Mouse (Mus musculus): ENCODE measurements around the gene Hoxb5. TPM values are rescaled to one million over a fixed set of nuclear protein-coding genes. Genes with fewer than 3 reads are reported as not detected.
A peak's percentile ranks its signal among the peaks of the same experiment; 100 is the strongest.

Hoxb5 gene
- polyA plus RNA-seq, 1 experiment from 2014 or later = not detected

GRCm38 (mm10) chr11:96319071-96319902 is 16.2 kb downstream of the Hoxb5 start:
- ATAC-seq (ENCODE audit: low FRiP score, low TSS enrichment) (no peak), DNase-seq (no peak)
- H3K36me3 ChIP-seq (ENCODE audit: control insufficient read depth, insufficient read depth, low read length) = no peaks in the 10 kb centered on the region
- H3K9me3 ChIP-seq (ENCODE audit: control insufficient read depth, low read length) = no peaks in the 10 kb centered on the region
- H3K4me3 ChIP-seq (replicated peaks; ENCODE audit: low read depth, low read length) = no peak overlapping the region
- no peak overlapping the region for H3K9ac ChIP-seq (replicated peaks; ENCODE audit: low read length)
- H3K4me2 ChIP-seq (ENCODE audit: low read length) = peak overlapping the region; percentile 32
- peaks cover 100% of the 10 kb centered on the region for H3K27me3 ChIP-seq (ENCODE audit: control insufficient read depth, insufficient read depth, low read length)
- H3K27ac ChIP-seq (replicated peaks; ENCODE audit: low read depth, low read length) = no peak overlapping the region
- no peaks in the 10 kb centered on the region for H3K4me1 ChIP-seq (ENCODE audit: control insufficient read depth, insufficient read depth, low read length)
- under 1% methylated on average over 34 of the region's 34 CpGs for WGBS

GRCm38 (mm10) chr11:96319910-96320309 is 16.8 kb downstream of the Hoxb5 start:
- no peak for ATAC-seq (ENCODE audit: low FRiP score, low TSS enrichment)
- WGBS = under 1% methylated on average over 29 of the region's 29 CpGs
- H3K4me2 ChIP-seq (ENCODE audit: low read length) = no peak overlapping the region

GRCm38 (mm10) chr11:96320688-96321087 is 17.6 kb downstream of the Hoxb5 start:
- no peak overlapping the region for H3K9ac ChIP-seq (replicated peaks; ENCODE audit: low read length)
- no peaks in the 10 kb centered on the region for H3K4me1 ChIP-seq (ENCODE audit: control insufficient read depth, insufficient read depth, low read length)
- no peak for ATAC-seq (ENCODE audit: low FRiP score, low TSS enrichment)
- no peak overlapping the region for H3K4me2 ChIP-seq (ENCODE audit: low read length)
- H3K27me3 ChIP-seq (ENCODE audit: control insufficient read depth, insufficient read depth, low read length) = peaks cover 100% of the 10 kb centered on the region
- H3K9me3 ChIP-seq (ENCODE audit: control insufficient read depth, low read length) = no peaks in the 10 kb centered on the region
- no peak overlapping the region for H3K4me3 ChIP-seq (replicated peaks; ENCODE audit: low read depth, low read length)
- no peak overlapping the region for H3K27ac ChIP-seq (replicated peaks; ENCODE audit: low read depth, low read length)
- no peaks in the 10 kb centered on the region for H3K36me3 ChIP-seq (ENCODE audit: control insufficient read depth, insufficient read depth, low read length)
- DNase-seq = no peak
- WGBS = 0% methylated on average over 17 of the region's 17 CpGs

More at GRCm38 (mm10) chr11:96319910-96320309, 16.8 kb downstream of the Hoxb5 start:
- no peak overlapping the region for H3K27ac ChIP-seq (replicated peaks; ENCODE audit: low read depth, low read length)
- no peak overlapping the region for H3K4me3 ChIP-seq (replicated peaks; ENCODE audit: low read depth, low read length)
- H3K9me3 ChIP-seq (ENCODE audit: control insufficient read depth, low read length) = no peaks in the 10 kb centered on the region
- peaks cover 100% of the 10 kb centered on the region for H3K27me3 ChIP-seq (ENCODE audit: control insufficient read depth, insufficient read depth, low read length)
- DNase-seq = no peak
- no peaks in the 10 kb centered on the region for H3K4me1 ChIP-seq (ENCODE audit: control insufficient read depth, insufficient read depth, low read length)
- H3K9ac ChIP-seq (replicated peaks; ENCODE audit: low read length) = no peak overlapping the region
- no peaks in the 10 kb centered on the region for H3K36me3 ChIP-seq (ENCODE audit: control insufficient read depth, insufficient read depth, low read length)

GRCm38 (mm10) chr11:96321846-96322245 is 18.7 kb downstream of the Hoxb5 start:
- H3K27ac ChIP-seq (replicated peaks; ENCODE audit: low read depth, low read length) = no peak overlapping the region
- H3K4me2 ChIP-seq (ENCODE audit: low read length) = no peak overlapping the region
- H3K9me3 ChIP-seq (ENCODE audit: control insufficient read depth, low read length) = no peaks in the 10 kb centered on the region
- no peak for DNase-seq
- H3K27me3 ChIP-seq (ENCODE audit: control insufficient read depth, insufficient read depth, low read length) = peaks cover 99% of the 10 kb centered on the region
- H3K36me3 ChIP-seq (ENCODE audit: control insufficient read depth, insufficient read depth, low read length) = no peaks in the 10 kb centered on the region
- ATAC-seq (ENCODE audit: low FRiP score, low TSS enrichment) = no peak
- H3K4me1 ChIP-seq (ENCODE audit: control insufficient read depth, insufficient read depth, low read length) = no peaks in the 10 kb centered on the region
- H3K4me3 ChIP-seq (replicated peaks; ENCODE audit: low read depth, low read length) = no peak overlapping the region
- no peak overlapping the region for H3K9ac ChIP-seq (replicated peaks; ENCODE audit: low read length)
- WGBS = 7% methylated on average over 5 of the region's 5 CpGs

- no peak overlapping the region for H3K9ac ChIP-seq (replicated peaks; ENCODE audit: low read length)
- DNase-seq (no peak), ATAC-seq (ENCODE audit: low FRiP score, low TSS enrichment) (no peak)
- H3K27ac ChIP-seq (replicated peaks; ENCODE audit: low read depth, low read length) = no peak overlapping the region
- no peaks in the 10 kb centered on the region for H3K9me3 ChIP-seq (ENCODE audit: control insufficient read depth, low read length)
- H3K4me1 ChIP-seq (ENCODE audit: control insufficient read depth, insufficient read depth, low read length) = no peaks in the 10 kb centered on the region
- WGBS = 4% methylated on average over 6 of the region's 6 CpGs
- H3K4me2 ChIP-seq (ENCODE audit: low read length) = no peak overlapping the region
- H3K27me3 ChIP-seq (ENCODE audit: control insufficient read depth, insufficient read depth, low read length) = peaks cover 99% of the 10 kb centered on the region
- no peak overlapping the region for H3K4me3 ChIP-seq (replicated peaks; ENCODE audit: low read depth, low read length)
- no peaks in the 10 kb centered on the region for H3K36me3 ChIP-seq (ENCODE audit: control insufficient read depth, insufficient read depth, low read length)
These were observed 19.6 kb downstream of the Hoxb5 start for GRCm38 (mm10) chr11:96322738-96323137.

GRCm38 (mm10) chr11:96323154-96323553 is 20.0 kb downstream of the Hoxb5 start, which contains the start of gene Hoxb3:
Gene Hoxb3 (plus strand): TSS chr11:96323326.
- WGBS = 1% methylated on average over 10 of the region's 10 CpGs
- H3K36me3 ChIP-seq (ENCODE audit: control insufficient read depth, insufficient read depth, low read length) = no peaks in the 10 kb centered on the region
- no peaks in the 10 kb centered on the region for H3K4me1 ChIP-seq (ENCODE audit: control insufficient read depth, insufficient read depth, low read length)
- no peak within 1 kb of the TSS for H3K27ac ChIP-seq (replicated peaks; ENCODE audit: low read depth, low read length)
- H3K9me3 ChIP-seq (ENCODE audit: control insufficient read depth, low read length) = no peaks in the 10 kb centered on the region
- H3K27me3 ChIP-seq (ENCODE audit: control insufficient read depth, insufficient read depth, low read length) = peaks cover 99% of the 10 kb centered on the region
- DNase-seq (no peak), ATAC-seq (ENCODE audit: low FRiP score, low TSS enrichment) (no peak)
- H3K4me2 ChIP-seq (ENCODE audit: low read length) = no peak within 1 kb of the TSS
- H3K9ac ChIP-seq (replicated peaks; ENCODE audit: low read length) = no peak within 1 kb of the TSS
- no peak within 1 kb of the TSS for H3K4me3 ChIP-seq (replicated peaks; ENCODE audit: low read depth, low read length)

- DNase-seq = no peak
These were observed 21.0 kb downstream of the Hoxb5 start for GRCm38 (mm10) chr11:96324125-96324524.

GRCm38 (mm10) chr11:96324965-96325364 is 21.8 kb downstream of the Hoxb5 start:
- Histone ChIP-seq H3K4me1 (ENCODE audit: control insufficient read depth, insufficient read depth, low read length) (no peaks in the 10 kb centered on the region), H3K4me2 (ENCODE audit: low read length) (no peak overlapping the region), H3K9ac (replicated peaks; ENCODE audit: low read length) (no peak overlapping the region), H3K27me3 (ENCODE audit: control insufficient read depth, insufficient read depth, low read length) (peaks cover 99% of the 10 kb centered on the region), H3K4me3 (replicated peaks; ENCODE audit: low read depth, low read length) (no peak overlapping the region), H3K9me3 (ENCODE audit: control insufficient read depth, low read length) (no peaks in the 10 kb centered on the region), H3K27ac (replicated peaks; ENCODE audit: low read depth, low read length) (no peak overlapping the region), H3K36me3 (ENCODE audit: control insufficient read depth, insufficient read depth, low read length) (no peaks in the 10 kb centered on the region)
- DNase-seq (no peak), ATAC-seq (ENCODE audit: low FRiP score, low TSS enrichment) (no peak)
- 4% methylated on average over 8 of the region's 8 CpGs for WGBS

More at GRCm38 (mm10) chr11:96324125-96324524, 21.0 kb downstream of the Hoxb5 start:
- no peaks in the 10 kb centered on the region for H3K36me3 ChIP-seq (ENCODE audit: control insufficient read depth, insufficient read depth, low read length)
- no peak overlapping the region for H3K4me3 ChIP-seq (replicated peaks; ENCODE audit: low read depth, low read length)
- H3K9me3 ChIP-seq (ENCODE audit: control insufficient read depth, low read length) = no peaks in the 10 kb centered on the region
- ATAC-seq (ENCODE audit: low FRiP score, low TSS enrichment) = no peak
- H3K9ac ChIP-seq (replicated peaks; ENCODE audit: low read length) = no peak overlapping the region
- no peak overlapping the region for H3K4me2 ChIP-seq (ENCODE audit: low read length)
- no peaks in the 10 kb centered on the region for H3K4me1 ChIP-seq (ENCODE audit: control insufficient read depth, insufficient read depth, low read length)
- WGBS = 0% methylated on average over 5 of the region's 5 CpGs
- no peak overlapping the region for H3K27ac ChIP-seq (replicated peaks; ENCODE audit: low read depth, low read length)
- H3K27me3 ChIP-seq (ENCODE audit: control insufficient read depth, insufficient read depth, low read length) = peaks cover 99% of the 10 kb centered on the region

- H3K27me3 ChIP-seq (ENCODE audit: control insufficient read depth, insufficient read depth, low read length) = peaks cover 99% of the 10 kb centered on the region
- H3K4me1 ChIP-seq (ENCODE audit: control insufficient read depth, insufficient read depth, low read length) = no peaks in the 10 kb centered on the region
- DNase-seq (no peak), ATAC-seq (ENCODE audit: low FRiP score, low TSS enrichment) (no peak)
- H3K9ac ChIP-seq (replicated peaks; ENCODE audit: low read length) = no peak overlapping the region
- no peaks in the 10 kb centered on the region for H3K9me3 ChIP-seq (ENCODE audit: control insufficient read depth, low read length)
- no peaks in the 10 kb centered on the region for H3K36me3 ChIP-seq (ENCODE audit: control insufficient read depth, insufficient read depth, low read length)
- H3K4me2 ChIP-seq (ENCODE audit: low read length) = no peak overlapping the region
- no peak overlapping the region for H3K4me3 ChIP-seq (replicated peaks; ENCODE audit: low read depth, low read length)
- no peak overlapping the region for H3K27ac ChIP-seq (replicated peaks; ENCODE audit: low read depth, low read length)
- 2% methylated on average over 22 of the region's 22 CpGs for WGBS
These were observed 22.6 kb downstream of the Hoxb5 start for GRCm38 (mm10) chr11:96325747-96326212.
